Mouse (Mus musculus) CH12.LX (cell line): ENCODE measurements around the gene Gm20388.

Experiments
- MAZ ChIP-seq: IDR thresholded peaks from 2 replicates; pipeline ENCODE4 v1.6.1; 2012; ENCODE audit warnings: low read depth, mild to moderate bottlenecking, inconsistent platforms, low read length, improper control_type of control experiment, moderate library complexity
- NRF1 ChIP-seq: IDR thresholded peaks from 2 replicates; pipeline ENCODE4 v1.6.1; 2014; ENCODE audit warnings: low read depth, mild to moderate bottlenecking, inconsistent platforms, low read length, improper control_type of control experiment, moderate library complexity
- POLR2A ChIP-seq: IDR thresholded peaks from 2 replicates; pipeline ENCODE4 v1.6.1; 2011; ENCODE audit warnings: low read depth, mild to moderate bottlenecking, improper control_type of control experiment, low read length

DNA sequence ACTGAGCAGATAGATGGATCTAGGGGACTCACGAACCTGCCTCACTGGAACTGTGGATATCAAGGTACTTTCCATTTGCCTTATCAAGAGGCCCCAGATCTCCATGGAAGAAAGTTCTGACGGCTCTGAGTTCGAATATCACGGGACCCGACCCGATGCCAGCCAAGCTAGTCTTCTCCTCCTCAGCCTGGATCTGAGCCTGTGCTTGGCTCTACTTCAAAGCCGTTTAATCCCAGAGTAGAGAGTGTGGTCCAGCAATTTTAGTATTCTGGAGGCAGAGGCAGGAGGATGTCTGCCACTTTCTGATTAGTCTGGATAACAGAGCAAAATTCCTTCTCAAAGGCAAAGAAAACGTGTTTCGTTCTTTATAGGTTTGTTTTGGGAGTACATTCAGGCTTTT, 1024.0 kb downstream of the Gm20388 start:
- no peak for TF ChIP-seq NRF1
- no peak for TF ChIP-seq MAZ
- no peak for TF ChIP-seq POLR2A
